Mouse (Mus musculus): ENCODE measurements around the gene Nelfb. TPM values are rescaled to one million over a fixed set of nuclear protein-coding genes. Genes with fewer than 3 reads are reported as not detected.

Nelfb gene
- total and polyA plus RNA-seq, 2 experiments from 2014 or later: 38.4 to 49.0 TPM

- Histone ChIP-seq H3K9me3 (replicated peaks; ENCODE audit: control insufficient read depth, low read length) (no peaks in the 10 kb centered on the region), H3K27ac (ENCODE audit: low read depth) (no peak overlapping the region), H3K4me2 (ENCODE audit: low read depth, low read length) (no peak overlapping the region), H3K9ac (replicated peaks; ENCODE audit: low read depth, low read length) (no peak overlapping the region), H3K4me1 (ENCODE audit: control insufficient read depth, insufficient read depth) (peaks cover 6% of the 10 kb centered on the region), H3K4me3 (ENCODE audit: low read depth, low read length) (no peak overlapping the region), H3K36me3 (replicated peaks; ENCODE audit: control insufficient read depth, insufficient read depth, low read length) (peaks cover 43% of the 10 kb centered on the region), H3K27me3 (ENCODE audit: control insufficient read depth, insufficient read depth, low read length) (no peaks in the 10 kb centered on the region)
- TF ChIP-seq CTCF (IDR thresholded peaks at IDR 0.05; ENCODE audit: low read depth): peak; percentile 22
- no peak for TF ChIP-seq EP300 (IDR thresholded peaks at IDR 0.05; ENCODE audit: low read depth)
- ATAC-seq (ENCODE audit: insufficient read depth, low read depth) (no peak), DNase-seq (ENCODE audit: low spot score) (no peak)
- WGBS: 88% methylated on average over 1 of the region's 1 CpGs
These were observed 41.0 kb upstream of the Nelfb start for GRCm38 (mm10) chr2:25252331-25252730.

GRCm38 (mm10) chr2:25246183-25247072 is 35.1 kb upstream of the Nelfb start, which contains the start of gene AL732309.1:
AL732309.1 (minus strand) TSS chr2:25246863.
- H3K4me2 ChIP-seq (ENCODE audit: low read depth, low read length): no peak within 1 kb of the TSS

DNA sequence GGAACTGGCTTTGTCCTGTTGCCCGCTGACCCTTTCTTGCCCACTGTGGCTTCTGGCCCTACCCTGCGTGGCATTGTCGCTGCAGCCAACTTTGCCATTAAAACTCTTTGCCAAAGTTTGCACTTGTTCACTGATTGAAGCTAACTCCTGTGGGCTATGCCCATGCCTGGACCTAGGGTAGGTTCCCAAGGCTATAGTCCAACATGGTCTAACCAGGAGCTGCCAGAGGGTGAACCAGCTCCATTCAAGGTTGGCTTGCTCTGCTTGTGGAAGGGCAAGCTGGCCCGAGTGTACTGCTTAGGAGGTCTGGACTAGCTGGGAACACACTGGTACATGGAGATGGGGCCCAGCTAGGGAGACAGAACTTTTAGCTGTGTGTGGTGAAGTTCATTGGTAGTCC is 32.9 kb upstream of the Nelfb start:
- ATAC-seq (ENCODE audit: insufficient read depth, low read depth): no peak
- H3K4me2 ChIP-seq (ENCODE audit: low read depth, low read length): no peak overlapping the region

More at GRCm38 (mm10) chr2:25246183-25247072, 35.1 kb upstream of the Nelfb start, which contains the start of gene AL732309.1:
- Histone ChIP-seq H3K27me3 (ENCODE audit: control insufficient read depth, insufficient read depth, low read length) (peaks cover 20% of the 10 kb centered on the region), H3K4me1 (ENCODE audit: control insufficient read depth, insufficient read depth) (no peaks in the 10 kb centered on the region; the same call in 1 of the 2 replicates), H3K9ac (replicated peaks; ENCODE audit: low read depth, low read length) (no peak within 1 kb of the TSS), H3K9me3 (replicated peaks; ENCODE audit: control insufficient read depth, low read length) (no peaks in the 10 kb centered on the region), H3K27ac (ENCODE audit: low read depth) (no peak within 1 kb of the TSS), H3K36me3 (replicated peaks; ENCODE audit: control insufficient read depth, insufficient read depth, low read length) (peaks cover 24% of the 10 kb centered on the region), H3K4me3 (ENCODE audit: low read depth, low read length) (no peak within 1 kb of the TSS)
- WGBS: 82% methylated on average over 10 of the region's 10 CpGs
- DNase-seq (ENCODE audit: low spot score) (no peak), ATAC-seq (ENCODE audit: insufficient read depth, low read depth) (no peak)
- TF ChIP-seq CTCF (IDR thresholded peaks at IDR 0.05; ENCODE audit: low read depth) (no peak), EP300 (IDR thresholded peaks at IDR 0.05; ENCODE audit: low read depth) (no peak)

DNA sequence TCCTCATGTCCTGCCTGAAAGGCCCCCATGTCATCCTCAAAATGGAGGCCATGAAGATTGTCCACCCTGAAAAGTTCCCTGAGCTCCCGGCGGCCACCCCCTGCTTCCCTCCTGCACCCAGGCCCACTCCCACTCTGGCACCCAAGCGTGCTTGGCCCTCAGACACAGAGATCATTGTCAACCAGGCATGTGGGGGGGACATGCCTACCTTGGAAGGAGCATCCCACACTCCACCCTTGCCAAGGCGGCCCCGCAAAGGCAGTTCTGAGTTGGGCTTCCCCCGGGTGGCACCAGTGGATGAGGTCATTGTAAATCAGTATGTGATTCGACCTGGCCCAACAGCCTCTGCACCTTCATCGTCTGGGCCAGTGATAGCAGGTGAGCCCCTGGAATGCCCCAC is 32.1 kb upstream of the Nelfb start:
- 60% methylated on average over 8 of the region's 8 CpGs for WGBS
- no peak for TF ChIP-seq EP300 (IDR thresholded peaks at IDR 0.05; ENCODE audit: low read depth)
- TF ChIP-seq CTCF (IDR thresholded peaks at IDR 0.05; ENCODE audit: low read depth): no peak
- H3K9ac ChIP-seq (replicated peaks; ENCODE audit: low read depth, low read length): no peak overlapping the region
- peaks cover 43% of the 10 kb centered on the region for H3K27me3 ChIP-seq (ENCODE audit: control insufficient read depth, insufficient read depth, low read length)
- H3K9me3 ChIP-seq (replicated peaks; ENCODE audit: control insufficient read depth, low read length): no peaks in the 10 kb centered on the region
- H3K4me2 ChIP-seq (ENCODE audit: low read depth, low read length): no peak overlapping the region
- DNase-seq (ENCODE audit: low spot score) (no peak), ATAC-seq (ENCODE audit: insufficient read depth, low read depth) (no peak)
- H3K4me3 ChIP-seq (ENCODE audit: low read depth, low read length): no peak overlapping the region
- no peak overlapping the region for H3K27ac ChIP-seq (ENCODE audit: low read depth)
- peaks cover 7% of the 10 kb centered on the region for H3K4me1 ChIP-seq (ENCODE audit: control insufficient read depth, insufficient read depth)
- H3K36me3 ChIP-seq (replicated peaks; ENCODE audit: control insufficient read depth, insufficient read depth, low read length): no peaks in the 10 kb centered on the region

More for the DNA sequence above, 32.9 kb upstream of the Nelfb start:
- DNase-seq (ENCODE audit: low spot score): no peak
- H3K27ac ChIP-seq (ENCODE audit: low read depth): no peak overlapping the region
- WGBS: 87% methylated on average over 4 of the region's 4 CpGs
- no peak overlapping the region for H3K4me3 ChIP-seq (ENCODE audit: low read depth, low read length)
- TF ChIP-seq EP300 (IDR thresholded peaks at IDR 0.05; ENCODE audit: low read depth) (no peak), CTCF (IDR thresholded peaks at IDR 0.05; ENCODE audit: low read depth) (no peak)
- H3K9ac ChIP-seq (replicated peaks; ENCODE audit: low read depth, low read length): no peak overlapping the region
- H3K4me1 ChIP-seq (ENCODE audit: control insufficient read depth, insufficient read depth): peaks cover 7% of the 10 kb centered on the region
- H3K27me3 ChIP-seq (ENCODE audit: control insufficient read depth, insufficient read depth, low read length): peaks cover 40% of the 10 kb centered on the region
- H3K36me3 ChIP-seq (replicated peaks; ENCODE audit: control insufficient read depth, insufficient read depth, low read length): peaks cover 4% of the 10 kb centered on the region
- H3K9me3 ChIP-seq (replicated peaks; ENCODE audit: control insufficient read depth, low read length): no peaks in the 10 kb centered on the region

- Histone ChIP-seq H3K9me3 (replicated peaks; ENCODE audit: control insufficient read depth, low read length) (no peaks in the 10 kb centered on the region), H3K4me3 (ENCODE audit: low read depth, low read length) (peak within 1 kb of the TSS; percentile 41), H3K9ac (replicated peaks; ENCODE audit: low read depth, low read length) (0 out of 2 replicates have a peak within 1 kb of the TSS, but pooled peaks have one; percentile 7), H3K27ac (ENCODE audit: low read depth) (no peak within 1 kb of the TSS), H3K4me1 (ENCODE audit: control insufficient read depth, insufficient read depth) (peaks cover 7% of the 10 kb centered on the region), H3K27me3 (ENCODE audit: control insufficient read depth, insufficient read depth, low read length) (peaks cover 43% of the 10 kb centered on the region), H3K4me2 (ENCODE audit: low read depth, low read length) (peak within 1 kb of the TSS; percentile 66), H3K36me3 (replicated peaks; ENCODE audit: control insufficient read depth, insufficient read depth, low read length) (no peaks in the 10 kb centered on the region)
- no peak for DNase-seq (ENCODE audit: low spot score)
- WGBS: under 1% methylated on average over 16 of the region's 59 CpGs
- TF ChIP-seq CTCF (IDR thresholded peaks at IDR 0.05; ENCODE audit: low read depth) (no peak), EP300 (IDR thresholded peaks at IDR 0.05; ENCODE audit: low read depth) (no peak)
- no peak for ATAC-seq (ENCODE audit: insufficient read depth, low read depth)
These were observed 30.8 kb upstream of the Nelfb start, which contains the start of the genes Rnf208 and Cysrt1 for GRCm38 (mm10) chr2:25242101-25242506. Rnf208 (plus strand) TSS chr2:25242255. Cysrt1 (minus strand) TSS chr2:25242452.
